Mouse (Mus musculus) embryonic facial prominence, embryonic 12.5 days (tissue): ENCODE results near the gene F8a. TPM values are rescaled to one million over a fixed set of nuclear protein-coding genes. Genes with fewer than 3 reads are reported as not detected.

ENCODE experiments used
- polyA plus RNA-seq: library from polyadenylated mRNA; unstranded; fragments of >200 nt; fragmentation: Nextera tagmentation; extraction: Ambion mirVana; gene quantifications from 2 replicates; pipeline ENCODE4 v1.2.1, GENCODE M21; 2016

The F8a gene
- polyA plus RNA-seq, 1 experiment from 2014 or later = 11.6 TPM

Other genes with a start within 250 kb of the F8a start
- 11.3 TPM in 2 replicates for gene Zfp185, start 241.0 kb upstream of the F8a start, polyA plus RNA-seq
- gene Pnma5, start 191.2 kb upstream of the F8a start, polyA plus RNA-seq = 0.09 TPM in 1 of 2 replicates, not detected in the other
- 0.10 and 0.35 TPM in 2 replicates for gene Pnma3, start 163.5 kb upstream of the F8a start, polyA plus RNA-seq
- gene Xlr4a, start 145.8 kb upstream of the F8a start, polyA plus RNA-seq = 0.68 and 1.1 TPM in 2 replicates
- 1.9 and 3.6 TPM in 2 replicates for gene Xlr3a, start 131.2 kb upstream of the F8a start, polyA plus RNA-seq
- gene Gm14685, start 111.2 kb upstream of the F8a start, polyA plus RNA-seq = 0.05 and 0.18 TPM in 2 replicates
- not detected in 2 replicates for gene Xlr5b, start 79.5 kb upstream of the F8a start, polyA plus RNA-seq
- not detected in 2 replicates for gene DXBay18, start 78.8 kb upstream of the F8a start, polyA plus RNA-seq
- not detected in 2 replicates for gene Spin2d, start 51.3 kb upstream of the F8a start, polyA plus RNA-seq
- gene Xlr3b, start 36.1 kb upstream of the F8a start, polyA plus RNA-seq = 10.4 and 11.2 TPM in 2 replicates
- 0.64 and 0.69 TPM in 2 replicates for gene Xlr4b, start 14.0 kb upstream of the F8a start, polyA plus RNA-seq
- gene Xlr4c, start 14.8 kb downstream of the F8a start, polyA plus RNA-seq = 0.47 TPM in 1 of 2 replicates, not detected in the other
- gene Xlr3c, start 37.1 kb downstream of the F8a start, polyA plus RNA-seq = not detected in 2 replicates
- gene Xlr5a, start 64.7 kb downstream of the F8a start, polyA plus RNA-seq = not detected in 2 replicates
- gene Xlr5c, start 64.7 kb downstream of the F8a start, polyA plus RNA-seq = not detected in 2 replicates
- gene Gm45015, start 108.5 kb downstream of the F8a start, polyA plus RNA-seq = not detected in 2 replicates
- gene Zfp275, start 114.3 kb downstream of the F8a start, polyA plus RNA-seq = 21.2 and 21.6 TPM in 2 replicates
- not detected in 2 replicates for gene Gm18336, start 170.4 kb downstream of the F8a start, polyA plus RNA-seq
- gene Zfp92, start 182.8 kb downstream of the F8a start, polyA plus RNA-seq = 0.19 and 0.29 TPM in 2 replicates
- not detected in 2 replicates for gene Trex2, start 207.1 kb downstream of the F8a start, polyA plus RNA-seq
- gene Haus7, start 230.8 kb downstream of the F8a start, polyA plus RNA-seq = 81.1 and 85.4 TPM in 2 replicates